In the genomic region with DNA sequence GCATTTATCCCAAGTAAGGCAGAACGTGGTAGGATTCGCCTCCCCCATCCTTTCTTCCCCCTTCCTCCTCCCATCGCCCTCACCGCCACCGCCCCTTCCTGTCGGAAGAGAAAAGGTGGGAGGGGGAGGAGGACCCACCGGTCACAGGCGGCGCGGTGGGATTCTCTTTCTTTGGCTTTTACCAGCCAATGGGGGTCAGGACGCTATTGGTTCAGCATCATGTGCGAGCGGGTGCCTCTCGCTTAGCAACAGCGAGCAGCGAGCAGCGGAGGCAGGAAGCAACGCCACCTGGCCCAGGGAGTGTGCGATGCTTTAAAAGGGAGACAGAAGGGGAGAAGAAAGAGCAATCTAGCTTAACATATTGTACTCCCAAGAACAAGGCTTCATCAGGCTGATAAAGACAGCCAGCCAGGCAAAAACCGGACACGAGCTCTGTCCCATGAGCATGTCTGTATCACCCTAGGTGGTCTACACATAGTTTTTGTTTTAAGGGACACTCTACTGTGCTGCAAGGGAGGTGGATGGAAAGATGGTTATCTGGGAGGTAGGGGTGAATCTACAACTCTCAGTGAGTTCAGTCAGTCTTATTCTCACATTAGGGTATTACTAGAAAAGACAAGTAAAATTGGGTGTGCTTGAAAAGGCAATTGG, we compare ENCODE assay signal across 8 mouse cellular contexts.
DNase-seq lines count a peak whose midpoint lies in the region; ATAC-seq and TF ChIP-seq lines count a peak whose summit lies in the region.

No protein-coding gene starts in this region.

- TF ChIP-seq POLR2A in limb, embryonic 14.5 days (IDR thresholded peaks at IDR 0.05; ENCODE audit: borderline replicate concordance, extremely low read depth, insufficient read depth, insufficient read length): no peak

- no peaks in the 10 kb centered on the region for H3K36me3 ChIP-seq in heart, embryonic 10.5 days
- no peaks in the 10 kb centered on the region for H3K36me3 ChIP-seq in limb, embryonic 14.5 days (ENCODE audit: control insufficient read depth, insufficient read depth, low read length)
- H3K36me3 ChIP-seq in midbrain, postnatal 0 days (ENCODE audit: insufficient read depth, low read length): no peaks in the 10 kb centered on the region
- no peaks in the 10 kb centered on the region for H3K36me3 ChIP-seq in stomach, embryonic 14.5 days (ENCODE audit: control insufficient read depth, insufficient read depth, low read length)

- under 1% methylated on average over 21 of the region's 21 CpGs for WGBS in heart, embryonic 10.5 days
- 0% methylated on average over 20 of the region's 21 CpGs for WGBS in limb, embryonic 14.5 days
- WGBS in midbrain, postnatal 0 days: under 1% methylated on average over 17 of the region's 21 CpGs
- under 1% methylated on average over 20 of the region's 21 CpGs for WGBS in stomach, embryonic 14.5 days

- peak overlapping the region; percentile 34 for H3K9ac ChIP-seq in limb, embryonic 14.5 days (ENCODE audit: low read depth, low read length, severe bottlenecking)
- peak overlapping the region; percentile 59; the same call in 1 of the 2 replicates for H3K9ac ChIP-seq in midbrain, postnatal 0 days (replicated peaks; ENCODE audit: low read length, poor library complexity, severe bottlenecking)
- no peak overlapping the region; the same call in 1 of the 2 replicates for H3K9ac ChIP-seq in stomach, embryonic 14.5 days (replicated peaks; ENCODE audit: low read depth, low read length)

- peak overlapping the region; percentile 52 for H3K4me2 ChIP-seq in limb, embryonic 14.5 days (replicated peaks; ENCODE audit: low read depth, low read length, severe bottlenecking)
- H3K4me2 ChIP-seq in midbrain, postnatal 0 days (ENCODE audit: low read depth, low read length, poor library complexity, severe bottlenecking): peak overlapping the region; percentile 49
- peak overlapping the region; percentile 81 for H3K4me2 ChIP-seq in stomach, embryonic 14.5 days (replicated peaks; ENCODE audit: low read depth, low read length)

- TF ChIP-seq CTCF in midbrain, postnatal 0 days (IDR thresholded peaks at IDR 0.05): peak; percentile 66

- peaks cover 51% of the 10 kb centered on the region for H3K4me1 ChIP-seq in heart, embryonic 10.5 days
- H3K4me1 ChIP-seq in limb, embryonic 14.5 days (ENCODE audit: control insufficient read depth, insufficient read depth, low read length): peaks cover 9% of the 10 kb centered on the region; the same call in 1 of the 2 replicates
- peaks cover 10% of the 10 kb centered on the region for H3K4me1 ChIP-seq in midbrain, postnatal 0 days (ENCODE audit: insufficient read depth, low read length)
- H3K4me1 ChIP-seq in stomach, embryonic 14.5 days (ENCODE audit: control insufficient read depth, insufficient read depth, low read length): peaks cover 23% of the 10 kb centered on the region

- DNase-seq in gastrocnemius, postnatal 10 days: peak; percentile 34
- DNase-seq in gastrocnemius, adult 18-20 months (ENCODE audit: low spot score): no peak
- peak; percentile 95 for DNase-seq in embryo, embryonic 10 days (ENCODE audit: low spot score)
- DNase-seq in heart, embryonic 10.5 days (ENCODE audit: low spot score): peak; percentile 82
- DNase-seq in kidney, adult 8-10 months: peak; percentile 10 to 22
- peak; percentile 62 for DNase-seq in limb, embryonic 14.5 days (ENCODE audit: low spot score)
- peak; percentile 96 for DNase-seq in midbrain, postnatal 0 days (ENCODE audit: low spot score)

- peak; percentile 76 for ATAC-seq in limb, embryonic 14.5 days (ENCODE audit: low FRiP score, low read depth)
- peak; percentile 92 for ATAC-seq in midbrain, postnatal 0 days (ENCODE audit: low FRiP score)
- ATAC-seq in stomach, embryonic 14.5 days (ENCODE audit: insufficient number of reproducible peaks, insufficient read depth, low FRiP score, low read depth): peak; percentile 66; the same call in 1 of the 2 replicates

- no peaks in the 10 kb centered on the region for H3K27me3 ChIP-seq in heart, embryonic 10.5 days (ENCODE audit: insufficient read depth, poor library complexity, severe bottlenecking)
- no peaks in the 10 kb centered on the region for H3K27me3 ChIP-seq in limb, embryonic 14.5 days (ENCODE audit: control insufficient read depth, insufficient read depth, low read length)
- H3K27me3 ChIP-seq in midbrain, postnatal 0 days (ENCODE audit: insufficient read depth, low read length): no peaks in the 10 kb centered on the region
- no peaks in the 10 kb centered on the region for H3K27me3 ChIP-seq in stomach, embryonic 14.5 days (ENCODE audit: control insufficient read depth, insufficient read depth, low read length)

- H3K4me3 ChIP-seq in heart, embryonic 10.5 days: peak overlapping the region; percentile 60
- H3K4me3 ChIP-seq in limb, embryonic 14.5 days (replicated peaks; ENCODE audit: low read length): peak overlapping the region; percentile 34
- H3K4me3 ChIP-seq in midbrain, postnatal 0 days (ENCODE audit: low read depth, low read length): peak overlapping the region; percentile 26
- peak overlapping the region; percentile 36 for H3K4me3 ChIP-seq in stomach, embryonic 14.5 days (ENCODE audit: low read depth, low read length)

- H3K27ac ChIP-seq in heart, embryonic 10.5 days: peak overlapping the region; percentile 84
- H3K27ac ChIP-seq in limb, embryonic 14.5 days (replicated peaks; ENCODE audit: low read depth, low read length): no peak overlapping the region
- peak overlapping the region; percentile 92 for H3K27ac ChIP-seq in midbrain, postnatal 0 days (ENCODE audit: low read depth, low read length)
- peak overlapping the region; percentile 29; the same call in 1 of the 2 replicates for H3K27ac ChIP-seq in stomach, embryonic 14.5 days (ENCODE audit: low read length)

- H3K9me3 ChIP-seq in heart, embryonic 10.5 days: no peaks in the 10 kb centered on the region
- no peaks in the 10 kb centered on the region for H3K9me3 ChIP-seq in limb, embryonic 14.5 days (ENCODE audit: control insufficient read depth, low read length)
- no peaks in the 10 kb centered on the region for H3K9me3 ChIP-seq in midbrain, postnatal 0 days (ENCODE audit: low read length)
- H3K9me3 ChIP-seq in stomach, embryonic 14.5 days (ENCODE audit: control insufficient read depth, low read depth, low read length): no peaks in the 10 kb centered on the region
